In genomic region chr8:54667756-54668155, GRCm38 (mm10) we compare ENCODE assay signal across 24 mouse cellular contexts.
DNase-seq lines count a peak whose midpoint lies in the region; ATAC-seq and TF ChIP-seq lines count a peak whose summit lies in the region.
"Had no signal": no experiment of that assay in that cellular context is flagged by ENCODE, and none has a peak within 500 bp of the region (broad histone marks: within the 10 kb centered on the region; RNA-seq: fewer than 3 reads in every experiment).

No protein-coding gene starts in this region.

- no peak for TF ChIP-seq CTCF in left cerebral cortex, adult 2 months (IDR thresholded peaks at IDR 0.05)

- WGBS in kidney, embryonic 16.5 days, result 80% methylated on average over 3 of the region's 3 CpGs

- H3K36me3 ChIP-seq in kidney, embryonic 16.5 days (ENCODE audit: insufficient read depth, low read length), result no peaks in the 10 kb centered on the region
- H3K36me3 ChIP-seq: intestine, embryonic 15.5 days; neural tube, embryonic 15.5 days had no signal

- H3K9ac ChIP-seq in kidney, embryonic 16.5 days (replicated peaks; ENCODE audit: low read length), result no peak overlapping the region
- H3K9ac ChIP-seq: forebrain, postnatal 0 days; hindbrain, embryonic 14.5 days; intestine, embryonic 15.5 days; neural tube, embryonic 15.5 days had no signal

- no peaks in the 10 kb centered on the region for H3K4me1 ChIP-seq in kidney, embryonic 16.5 days (ENCODE audit: insufficient read depth, low read length)
- H3K4me1 ChIP-seq: intestine, embryonic 15.5 days; neural tube, embryonic 15.5 days had no signal

- DNase-seq in frontal cortex, postnatal 36 days (ENCODE audit: low spot score in 2 of 2), result peak; percentile 43 to 60
- peak; percentile 43 to 50 for DNase-seq in left cerebral cortex, adult 2 months (ENCODE audit: extremely low spot score in 1 of 2, low spot score in 2 of 2)
- DNase-seq in right cerebral cortex, postnatal 14 days, result peak; percentile 38
- DNase-seq in gastrocnemius, postnatal 10 days, result no peak
- DNase-seq in adrenal gland, adult 18-20 months (ENCODE audit: low spot score in 2 of 2), result no peak
- DNase-seq: cerebellum, adult 9-11 months; forebrain, postnatal 0 days; gastrocnemius, postnatal 14 days; heart, adult 2 months; heart, postnatal 36 days; kidney, adult 9 months; kidney, postnatal 36 days; lung, adult 18-20 months; lung, postnatal 14 days; spleen, adult 18-20 months; thymus, adult 2 months had no signal

- intact Hi-C loops in left cerebral cortex, adult 2 months (cut with DNase I), result no loop called here

- H3K9me3 ChIP-seq in kidney, embryonic 16.5 days (ENCODE audit: low read length), result no peaks in the 10 kb centered on the region
- H3K9me3 ChIP-seq: intestine, embryonic 15.5 days; megakaryocyte, embryonic 14.5 days; neural tube, embryonic 15.5 days had no signal

- H3K4me3 ChIP-seq in left cerebral cortex, adult 2 months, result no peak overlapping the region
- H3K4me3 ChIP-seq in kidney, embryonic 16.5 days (ENCODE audit: low read length), result no peak overlapping the region
- H3K4me3 ChIP-seq: heart, adult 2 months; intestine, embryonic 15.5 days; megakaryocyte, embryonic 14.5 days; neural tube, embryonic 15.5 days had no signal

- peak; percentile 98 for ATAC-seq in frontal cortex, adult (ENCODE audit: low TSS enrichment)
- no peak for ATAC-seq in kidney, embryonic 16.5 days (ENCODE audit: low FRiP score, low TSS enrichment)
- ATAC-seq: forebrain, postnatal 0 days; intestine, embryonic 15.5 days; midbrain, embryonic 16.5 days had no signal

- H3K4me2 ChIP-seq in kidney, embryonic 16.5 days (replicated peaks; ENCODE audit: low read depth, low read length), result no peak overlapping the region
- H3K4me2 ChIP-seq: hindbrain, embryonic 14.5 days; intestine, embryonic 15.5 days; liver, embryonic 11.5 days; neural tube, embryonic 15.5 days had no signal

- no peaks in the 10 kb centered on the region for H3K27me3 ChIP-seq in kidney, embryonic 16.5 days (ENCODE audit: insufficient read depth, low read length)
- H3K27me3 ChIP-seq: intestine, embryonic 15.5 days; megakaryocyte, embryonic 14.5 days; neural tube, embryonic 15.5 days had no signal

- peak overlapping the region; percentile 7; the same call in 1 of the 2 replicates for H3K27ac ChIP-seq in left cerebral cortex, adult 2 months
- no peak overlapping the region for H3K27ac ChIP-seq in kidney, embryonic 16.5 days (ENCODE audit: low read length)
- H3K27ac ChIP-seq: heart, adult 2 months; hindbrain, embryonic 14.5 days; intestine, embryonic 15.5 days; neural tube, embryonic 15.5 days had no signal

Comparison
In these comparisons a context has a peak if more than half of its experiments do, and no peak if none do; other contexts are left out.
1. DNase-seq: peak in frontal cortex, postnatal 36 days (2 of 2), left cerebral cortex, adult 2 months (2 of 2) and right cerebral cortex, postnatal 14 days (single experiment); none in gastrocnemius, postnatal 10 days (single experiment) and adrenal gland, adult 18-20 months (0 of 2).